Mouse (Mus musculus): ENCODE measurements around the gene Mta3. TPM values are rescaled to one million over a fixed set of nuclear protein-coding genes. Genes with fewer than 3 reads are reported as not detected.
"Not testable (repeated sequence)": the region's sequence is repeated elsewhere in the genome, so short reads cannot be mapped to it uniquely, and the experiment has no call there.

Mta3 gene
- polyA plus RNA-seq, 1 experiment from 2014 or later: 63.0 TPM

- WGBS: 47% methylated on average over 3 of the region's 3 CpGs
- Histone ChIP-seq H3K9ac (ENCODE audit: low read depth, low read length) (no peak overlapping the region), H3K27me3 (replicated peaks; ENCODE audit: control insufficient read depth, insufficient read depth, low read length) (no peaks in the 10 kb centered on the region), H3K4me1 (replicated peaks; ENCODE audit: control insufficient read depth, insufficient read depth, low read length) (peaks cover 12% of the 10 kb centered on the region), H3K27ac (ENCODE audit: low read depth, low read length) (no peak overlapping the region), H3K4me3 (ENCODE audit: low read depth, low read length) (peak overlapping the region; percentile 33), H3K4me2 (peak overlapping the region; percentile 56), H3K9me3 (ENCODE audit: control insufficient read depth, low read length) (no peaks in the 10 kb centered on the region), H3K36me3 (ENCODE audit: control insufficient read depth, insufficient read depth, low read length) (no peaks in the 10 kb centered on the region)
- ATAC-seq (replicated peaks; ENCODE audit: low FRiP score): 0 out of 2 replicates have a peak, but pooled peaks have one; percentile 26
- DNase-seq (ENCODE audit: low spot score): no peak
Measured at GRCm38 (mm10) chr17:83853831-83854230, 147.9 kb downstream of the Mta3 start.

GRCm38 (mm10) chr17:83854284-83854918 is 148.4 kb downstream of the Mta3 start:
- Histone ChIP-seq H3K27ac (ENCODE audit: low read depth, low read length) (no peak overlapping the region), H3K4me1 (replicated peaks; ENCODE audit: control insufficient read depth, insufficient read depth, low read length) (peaks cover 14% of the 10 kb centered on the region), H3K4me3 (ENCODE audit: low read depth, low read length) (peak overlapping the region; percentile 33), H3K27me3 (replicated peaks; ENCODE audit: control insufficient read depth, insufficient read depth, low read length) (no peaks in the 10 kb centered on the region), H3K4me2 (peak overlapping the region; percentile 56), H3K36me3 (ENCODE audit: control insufficient read depth, insufficient read depth, low read length) (no peaks in the 10 kb centered on the region), H3K9ac (ENCODE audit: low read depth, low read length) (no peak overlapping the region), H3K9me3 (ENCODE audit: control insufficient read depth, low read length) (no peaks in the 10 kb centered on the region)
- WGBS: 43% methylated on average over 12 of the region's 12 CpGs
- ATAC-seq (replicated peaks; ENCODE audit: low FRiP score) (peak; percentile 84), DNase-seq (ENCODE audit: low spot score) (peak; percentile 72)

- ATAC-seq (replicated peaks; ENCODE audit: low FRiP score): peak; percentile 70
- Histone ChIP-seq H3K9me3 (ENCODE audit: control insufficient read depth, low read length) (no peaks in the 10 kb centered on the region), H3K4me2 (peak overlapping the region; percentile 43), H3K4me3 (ENCODE audit: low read depth, low read length) (no peak overlapping the region), H3K9ac (ENCODE audit: low read depth, low read length) (no peak overlapping the region), H3K27me3 (replicated peaks; ENCODE audit: control insufficient read depth, insufficient read depth, low read length) (no peaks in the 10 kb centered on the region), H3K4me1 (replicated peaks; ENCODE audit: control insufficient read depth, insufficient read depth, low read length) (peaks cover 12% of the 10 kb centered on the region), H3K36me3 (ENCODE audit: control insufficient read depth, insufficient read depth, low read length) (no peaks in the 10 kb centered on the region), H3K27ac (ENCODE audit: low read depth, low read length) (peak overlapping the region; percentile 26)
- DNase-seq (ENCODE audit: low spot score): no peak
- 47% methylated on average over 7 of the region's 7 CpGs for WGBS
Measured at GRCm38 (mm10) chr17:83858413-83858812, 152.4 kb downstream of the Mta3 start.

GRCm38 (mm10) chr17:83859639-83860038 is 153.7 kb downstream of the Mta3 start:
- H3K9ac ChIP-seq (ENCODE audit: low read depth, low read length): no peak overlapping the region
- ATAC-seq (replicated peaks; ENCODE audit: low FRiP score): no peak
- no peaks in the 10 kb centered on the region for H3K9me3 ChIP-seq (ENCODE audit: control insufficient read depth, low read length)
- no peak overlapping the region for H3K27ac ChIP-seq (ENCODE audit: low read depth, low read length)
- no peak overlapping the region for H3K4me3 ChIP-seq (ENCODE audit: low read depth, low read length)
- 84% methylated on average over 4 of the region's 4 CpGs for WGBS
- no peaks in the 10 kb centered on the region for H3K36me3 ChIP-seq (ENCODE audit: control insufficient read depth, insufficient read depth, low read length)
- no peaks in the 10 kb centered on the region for H3K27me3 ChIP-seq (replicated peaks; ENCODE audit: control insufficient read depth, insufficient read depth, low read length)
- H3K4me2 ChIP-seq: no peak overlapping the region
- no peak for DNase-seq (ENCODE audit: low spot score)
- peaks cover 12% of the 10 kb centered on the region for H3K4me1 ChIP-seq (replicated peaks; ENCODE audit: control insufficient read depth, insufficient read depth, low read length)

GRCm38 (mm10) chr17:83860224-83860623 is 154.3 kb downstream of the Mta3 start:
- no peak for ATAC-seq (replicated peaks; ENCODE audit: low FRiP score)
- Histone ChIP-seq H3K4me3 (ENCODE audit: low read depth, low read length) (no peak overlapping the region), H3K27ac (ENCODE audit: low read depth, low read length) (no peak overlapping the region), H3K9ac (ENCODE audit: low read depth, low read length) (no peak overlapping the region), H3K4me1 (replicated peaks; ENCODE audit: control insufficient read depth, insufficient read depth, low read length) (peaks cover 12% of the 10 kb centered on the region), H3K4me2 (no peak overlapping the region), H3K36me3 (ENCODE audit: control insufficient read depth, insufficient read depth, low read length) (no peaks in the 10 kb centered on the region), H3K9me3 (ENCODE audit: control insufficient read depth, low read length) (no peaks in the 10 kb centered on the region), H3K27me3 (replicated peaks; ENCODE audit: control insufficient read depth, insufficient read depth, low read length) (no peaks in the 10 kb centered on the region)
- WGBS: 50% methylated on average over 7 of the region's 7 CpGs
- DNase-seq (ENCODE audit: low spot score): no peak

GRCm38 (mm10) chr17:83860968-83861367 is 155.0 kb downstream of the Mta3 start:
- H3K9ac ChIP-seq (ENCODE audit: low read depth, low read length): peak overlapping the region; percentile 86; the same call in 1 of the 2 replicates

GRCm38 (mm10) chr17:83861444-83862133 is 155.6 kb downstream of the Mta3 start:
- WGBS: under 1% methylated on average over 62 of the region's 62 CpGs

More at GRCm38 (mm10) chr17:83860968-83861367, 155.0 kb downstream of the Mta3 start:
- not testable (repeated sequence) for ATAC-seq (replicated peaks; ENCODE audit: low FRiP score); DNase-seq (ENCODE audit: low spot score); H3K27me3 ChIP-seq (replicated peaks; ENCODE audit: control insufficient read depth, insufficient read depth, low read length); H3K27ac ChIP-seq (ENCODE audit: low read depth, low read length); H3K9me3 ChIP-seq (ENCODE audit: control insufficient read depth, low read length); H3K36me3 ChIP-seq (ENCODE audit: control insufficient read depth, insufficient read depth, low read length)
- Histone ChIP-seq H3K4me2 (peak overlapping the region; percentile 86), H3K4me3 (ENCODE audit: low read depth, low read length) (peak overlapping the region; percentile 80), H3K4me1 (replicated peaks; ENCODE audit: control insufficient read depth, insufficient read depth, low read length) (peaks cover 12% of the 10 kb centered on the region)
- WGBS: 54% methylated on average over 8 of the region's 8 CpGs

GRCm38 (mm10) chr17:83862134-83862881 is 156.3 kb downstream of the Mta3 start:
- H3K27ac ChIP-seq (ENCODE audit: low read depth, low read length): peak overlapping the region; percentile 84; the same call in 1 of the 2 replicates
- H3K4me1 ChIP-seq (replicated peaks; ENCODE audit: control insufficient read depth, insufficient read depth, low read length): peaks cover 12% of the 10 kb centered on the region
- WGBS: under 1% methylated on average over 27 of the region's 27 CpGs

More at GRCm38 (mm10) chr17:83861444-83862133, 155.6 kb downstream of the Mta3 start:
- Histone ChIP-seq H3K4me3 (ENCODE audit: low read depth, low read length) (peak overlapping the region; percentile 80), H3K36me3 (ENCODE audit: control insufficient read depth, insufficient read depth, low read length) (no peaks in the 10 kb centered on the region), H3K27ac (ENCODE audit: low read depth, low read length) (peak overlapping the region; percentile 84), H3K4me2 (peak overlapping the region; percentile 86), H3K27me3 (replicated peaks; ENCODE audit: control insufficient read depth, insufficient read depth, low read length) (no peaks in the 10 kb centered on the region), H3K9me3 (ENCODE audit: control insufficient read depth, low read length) (no peaks in the 10 kb centered on the region), H3K4me1 (replicated peaks; ENCODE audit: control insufficient read depth, insufficient read depth, low read length) (peaks cover 12% of the 10 kb centered on the region), H3K9ac (ENCODE audit: low read depth, low read length) (peak overlapping the region; percentile 86)
- DNase-seq (ENCODE audit: low spot score): peak; percentile 100
- peak; percentile 88 for ATAC-seq (replicated peaks; ENCODE audit: low FRiP score)

More at GRCm38 (mm10) chr17:83862134-83862881, 156.3 kb downstream of the Mta3 start:
- Histone ChIP-seq H3K36me3 (ENCODE audit: control insufficient read depth, insufficient read depth, low read length) (no peaks in the 10 kb centered on the region), H3K4me2 (peak overlapping the region; percentile 86), H3K27me3 (replicated peaks; ENCODE audit: control insufficient read depth, insufficient read depth, low read length) (no peaks in the 10 kb centered on the region), H3K9me3 (ENCODE audit: control insufficient read depth, low read length) (no peaks in the 10 kb centered on the region), H3K9ac (ENCODE audit: low read depth, low read length) (peak overlapping the region; percentile 86), H3K4me3 (ENCODE audit: low read depth, low read length) (peak overlapping the region; percentile 80)
- ATAC-seq (replicated peaks; ENCODE audit: low FRiP score): peak; percentile 56
- no peak for DNase-seq (ENCODE audit: low spot score)

Data from liver, embryonic 11.5 days (tissue).